Mouse (Mus musculus): Measurements from ENCODE around the gene Rwdd4a. TPM values are rescaled to one million over a fixed set of nuclear protein-coding genes. Genes with fewer than 3 reads are reported as not detected.
A peak's percentile ranks its signal among the peaks of the same experiment; 100 is the strongest.

Rwdd4a gene
- 10 to 100 TPM; 31.4 to 34.1 TPM for total RNA-seq (2021)
- long read RNA-seq, experiment 1, partial matches to known transcripts = 1 of 27 reads
- long read RNA-seq, experiment 1, other reads (novel, unspliced or antisense) = 26 of 27 reads
- long read RNA-seq, experiment 2, partial matches to known transcripts = 0 of 24 reads
- long read RNA-seq, experiment 2, other reads (novel, unspliced or antisense) = 24 of 24 reads

- peak; percentile 80 to 93 for DNase-seq (ENCODE audit: low spot score in 2 of 2)
Observed at GRCm38 (mm10) chr8:47533344-47534125, at the start of gene Rwdd4a, which contains the start of gene Trappc11. Gene Rwdd4a (plus strand): TSS chr8:47533664. Gene Trappc11 (minus strand): TSS chr8:47533470.

- no peak for DNase-seq (ENCODE audit: low spot score in 2 of 2)
Observed at GRCm38 (mm10) chr8:47487231-47487630, 46.2 kb upstream of the Rwdd4a start.

DNA sequence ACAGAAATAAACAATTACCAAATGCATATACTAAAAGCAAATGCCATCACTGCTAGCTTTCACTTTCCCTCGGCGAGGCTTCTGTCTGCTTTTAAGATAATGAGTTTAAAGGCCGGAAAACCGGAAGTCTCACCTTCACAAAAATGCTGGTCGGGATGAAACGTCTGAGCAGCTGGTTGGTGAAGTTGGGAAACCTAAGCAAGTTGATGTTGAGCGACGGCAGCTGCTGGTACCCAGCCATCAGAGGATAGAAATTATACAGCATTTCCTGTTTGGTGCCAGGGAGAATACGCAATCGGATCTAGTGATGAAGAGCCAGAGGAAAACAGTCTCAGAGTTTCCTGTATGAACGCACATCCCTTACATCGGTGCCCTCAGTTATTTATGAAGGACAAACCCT, 40.4 kb upstream of the Rwdd4a start:
- no peak for DNase-seq (ENCODE audit: low spot score in 2 of 2)

- DNase-seq (ENCODE audit: low spot score in 2 of 2) = no peak
Observed at GRCm38 (mm10) chr8:47494602-47495153, 38.8 kb upstream of the Rwdd4a start.

GRCm38 (mm10) chr8:47495428-47495827, 38.0 kb upstream of the Rwdd4a start:
- DNase-seq (ENCODE audit: low spot score in 2 of 2) = no peak

DNA sequence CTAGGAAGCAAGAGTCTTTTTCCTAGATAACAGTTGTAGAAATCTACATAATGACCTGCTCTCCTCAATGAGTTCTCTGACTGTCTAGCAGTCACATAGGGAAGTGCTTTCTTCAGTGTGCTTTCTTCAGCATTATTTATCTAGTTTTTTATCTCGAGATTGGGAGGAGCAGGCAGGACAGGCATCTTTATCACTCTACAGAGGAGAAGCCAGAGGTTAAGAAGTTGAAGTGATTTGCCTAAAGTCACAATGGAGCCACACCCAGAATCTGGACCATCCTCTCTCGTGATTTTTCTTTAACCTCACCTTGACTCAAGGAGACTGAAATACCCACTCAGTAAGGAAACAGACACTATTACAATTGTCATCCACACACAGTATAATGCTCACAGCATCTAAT, 31.5 kb upstream of the Rwdd4a start:
- DNase-seq (ENCODE audit: low spot score in 2 of 2) = no peak

DNA sequence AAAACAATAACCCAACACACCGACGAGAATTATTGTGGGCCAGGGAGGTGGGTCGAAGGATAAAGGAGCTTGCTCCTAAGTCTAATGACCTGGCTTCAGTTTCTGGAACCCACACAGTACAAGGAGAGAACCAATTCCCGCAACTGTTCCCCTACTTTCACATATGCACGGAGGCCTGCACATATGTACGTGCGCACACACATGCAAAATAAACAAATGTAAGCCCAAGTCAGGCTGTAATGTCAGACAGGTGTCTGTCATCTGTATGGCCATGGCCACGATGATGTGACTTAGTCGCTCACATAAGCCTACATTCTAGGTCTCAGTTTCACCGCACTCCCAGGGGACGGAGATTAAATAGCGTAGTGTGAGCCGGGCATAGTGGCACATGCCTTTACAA, 30.9 kb upstream of the Rwdd4a start:
- DNase-seq (ENCODE audit: low spot score in 2 of 2) = no peak

DNA sequence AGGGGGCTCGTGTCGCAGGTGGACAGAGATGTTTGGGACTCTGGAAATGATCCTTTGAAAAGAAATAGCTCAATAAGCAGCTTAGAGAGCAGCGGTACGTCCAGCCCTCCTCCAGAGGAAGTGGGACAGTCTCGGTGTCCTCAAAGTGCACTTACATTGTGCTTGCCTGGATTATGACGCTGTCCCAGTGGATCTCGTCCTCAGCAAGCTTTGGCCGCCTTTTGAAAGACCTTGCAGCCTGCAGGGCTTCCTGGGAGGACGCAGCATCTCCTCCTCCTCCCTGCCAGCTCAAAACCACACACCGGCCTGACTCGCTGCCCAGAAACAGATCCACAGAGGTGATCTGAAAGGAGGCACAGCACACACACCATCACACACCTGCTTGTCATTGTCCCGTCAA, 28.0 kb upstream of the Rwdd4a start:
- DNase-seq (ENCODE audit: low spot score in 2 of 2) = no peak

DNA sequence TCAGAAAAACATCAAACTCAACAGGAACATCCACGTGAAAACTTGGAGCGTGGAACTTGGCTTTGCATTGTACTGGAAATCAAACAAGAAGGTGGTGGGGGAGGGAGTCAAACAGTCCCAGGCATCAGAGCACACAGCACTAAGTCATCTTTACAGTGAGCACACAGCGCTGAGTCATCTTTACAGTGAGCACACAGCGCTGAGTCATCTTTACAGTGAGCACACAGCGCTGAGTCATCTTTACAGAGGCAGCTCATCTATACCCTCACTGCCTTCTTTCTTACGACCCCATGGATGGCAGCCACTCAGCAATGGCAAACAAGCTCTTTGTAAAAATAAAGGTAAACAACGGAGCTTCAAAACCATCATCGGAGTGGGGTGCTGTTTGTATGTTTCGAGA, 22.5 kb upstream of the Rwdd4a start:
- DNase-seq (ENCODE audit: low spot score in 2 of 2) = no peak

DNA sequence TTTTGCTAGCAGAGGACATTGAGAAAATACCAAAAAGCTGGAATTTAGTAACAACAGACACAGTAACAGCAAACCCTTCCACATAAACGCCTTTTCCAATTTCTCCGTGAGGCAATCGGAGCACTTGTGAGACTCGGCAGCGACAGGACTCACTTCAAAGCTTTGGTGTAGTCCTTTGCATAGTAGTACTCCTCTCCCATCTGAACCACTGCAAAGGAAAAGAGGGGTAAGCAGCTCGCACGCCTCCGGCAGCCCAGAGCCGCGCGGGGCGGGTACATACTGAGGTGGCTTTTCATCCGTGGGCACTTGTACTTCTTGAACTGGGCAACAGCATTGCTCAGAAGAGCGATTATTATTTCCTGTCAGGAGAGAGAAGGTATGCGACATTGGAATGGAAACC, 19.9 kb upstream of the Rwdd4a start:
- DNase-seq (ENCODE audit: low spot score in 2 of 2) = no peak

GRCm38 (mm10) chr8:47528094-47528493, 5.4 kb upstream of the Rwdd4a start:
- DNase-seq (ENCODE audit: low spot score in 2 of 2) = no peak

- no peak for DNase-seq (ENCODE audit: low spot score in 2 of 2)
Observed at GRCm38 (mm10) chr8:47538323-47538722, 4.9 kb downstream of the Rwdd4a start.

GRCm38 (mm10) chr8:47542746-47543145, 9.3 kb downstream of the Rwdd4a start:
- no peak for DNase-seq (ENCODE audit: low spot score in 2 of 2)

GRCm38 (mm10) chr8:47544094-47544493, 10.6 kb downstream of the Rwdd4a start:
- DNase-seq (ENCODE audit: low spot score in 2 of 2) = no peak

- DNase-seq (ENCODE audit: low spot score in 2 of 2) = no peak
Observed at GRCm38 (mm10) chr8:47547102-47547501, 13.6 kb downstream of the Rwdd4a start.

DNA sequence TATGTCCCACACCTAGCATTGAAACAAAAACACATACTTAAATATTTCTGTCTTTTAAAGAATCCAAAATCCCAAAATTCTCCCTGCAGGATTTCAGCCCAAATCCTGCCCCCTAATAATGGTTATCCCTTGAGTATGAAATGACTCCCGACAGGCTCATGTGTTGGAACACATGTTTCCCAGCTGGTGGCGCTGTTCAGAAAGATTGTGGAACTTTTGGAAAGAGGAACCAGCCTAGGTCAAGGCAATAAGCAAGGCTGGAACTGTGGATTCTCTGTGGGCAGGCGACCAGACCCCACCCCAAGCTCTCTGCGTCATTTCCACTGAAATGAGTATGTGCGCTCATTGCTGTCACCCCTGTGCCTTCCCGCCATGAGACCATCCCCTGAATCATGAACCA, 20.1 kb downstream of the Rwdd4a start:
- DNase-seq (ENCODE audit: low spot score in 2 of 2) = no peak

DNA sequence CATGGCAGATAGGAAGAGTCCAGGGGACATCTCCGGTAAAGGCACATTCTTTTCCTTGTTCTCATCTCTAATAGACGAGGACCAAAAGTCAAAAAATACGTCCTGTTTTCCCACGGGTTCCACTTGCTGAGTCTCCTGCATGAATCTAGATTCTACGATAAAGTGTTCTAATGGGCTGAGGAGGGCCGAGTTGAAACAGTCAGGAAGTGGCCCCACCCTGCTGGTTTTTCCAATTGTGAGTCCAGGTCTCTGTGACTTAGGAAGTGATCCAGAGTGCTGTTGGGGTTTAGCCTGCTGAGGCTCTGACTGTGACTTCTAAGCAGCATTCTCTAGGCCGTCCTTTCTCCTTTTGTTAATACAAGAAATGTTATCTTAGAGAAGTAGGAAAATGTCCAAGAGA, 23.0 kb downstream of the Rwdd4a start:
- DNase-seq (ENCODE audit: low spot score in 2 of 2) = no peak

DNA sequence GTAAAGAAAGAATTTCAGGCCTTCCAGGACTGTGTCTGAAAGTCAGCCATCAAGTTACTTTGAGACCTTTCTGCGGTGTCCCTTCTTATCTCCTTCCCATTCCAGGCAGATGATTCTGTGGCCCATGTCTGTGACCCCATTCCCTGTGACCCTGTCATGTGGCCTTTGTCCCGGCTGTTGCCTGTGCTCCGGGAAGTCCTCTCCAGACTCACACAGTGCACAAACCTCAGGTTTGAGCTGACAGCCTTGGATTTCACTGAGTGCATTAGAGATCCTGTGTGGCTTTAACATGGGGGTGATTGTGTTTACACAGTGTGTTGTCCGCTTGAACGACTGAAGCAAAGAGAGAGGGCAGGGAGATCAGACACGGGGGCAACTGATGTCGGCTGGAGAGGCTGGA, 24.8 kb downstream of the Rwdd4a start:
- DNase-seq (ENCODE audit: low spot score in 2 of 2) = no peak

- no peak for DNase-seq (ENCODE audit: low spot score in 2 of 2)
Observed at GRCm38 (mm10) chr8:47560801-47561200, 27.3 kb downstream of the Rwdd4a start.

- DNase-seq (ENCODE audit: low spot score in 2 of 2) = no peak
Observed at GRCm38 (mm10) chr8:47566551-47566950, 33.1 kb downstream of the Rwdd4a start.

DNA sequence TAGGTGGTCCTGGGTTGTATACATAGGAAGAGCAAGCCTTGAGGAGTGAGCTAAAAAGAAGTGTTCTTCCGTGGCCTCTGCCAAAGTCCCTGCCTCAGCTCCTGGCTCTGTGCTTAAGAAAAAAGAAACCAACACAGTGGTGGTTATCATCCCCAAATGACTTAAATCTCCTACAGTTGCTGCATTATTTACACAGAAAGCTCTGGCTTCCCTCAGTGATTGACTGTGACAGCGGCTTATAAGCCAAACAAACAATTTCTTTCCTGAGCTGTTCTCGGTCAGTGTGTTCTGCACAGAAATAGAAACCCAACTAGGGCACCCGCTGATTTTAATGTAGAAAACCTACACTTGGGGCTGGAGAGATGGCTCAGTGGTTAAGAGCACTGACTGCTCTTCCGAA, 34.6 kb downstream of the Rwdd4a start:
- DNase-seq (ENCODE audit: low spot score in 2 of 2) = no peak

DNA sequence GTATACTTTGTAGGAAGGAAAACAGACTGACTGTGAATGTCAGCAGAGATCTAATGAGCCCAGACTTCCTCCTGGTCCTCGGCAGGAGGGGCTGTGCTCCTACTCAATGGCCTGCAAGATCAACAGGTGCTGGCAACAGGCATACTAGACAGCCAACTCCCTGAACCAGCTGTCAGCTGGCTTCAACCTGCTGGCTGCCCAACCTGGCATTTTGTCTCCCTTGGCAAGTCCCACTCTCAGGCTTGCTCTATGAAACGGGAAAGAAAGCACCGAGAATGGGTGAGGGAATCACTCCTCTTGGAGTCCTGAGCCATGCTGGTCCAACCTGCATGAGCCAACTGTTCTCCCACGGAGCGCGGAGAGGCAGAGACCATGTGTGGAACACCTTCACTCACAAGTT, 36.7 kb downstream of the Rwdd4a start:
- peak; percentile 27 to 30 for DNase-seq (ENCODE audit: low spot score in 2 of 2)

DNA sequence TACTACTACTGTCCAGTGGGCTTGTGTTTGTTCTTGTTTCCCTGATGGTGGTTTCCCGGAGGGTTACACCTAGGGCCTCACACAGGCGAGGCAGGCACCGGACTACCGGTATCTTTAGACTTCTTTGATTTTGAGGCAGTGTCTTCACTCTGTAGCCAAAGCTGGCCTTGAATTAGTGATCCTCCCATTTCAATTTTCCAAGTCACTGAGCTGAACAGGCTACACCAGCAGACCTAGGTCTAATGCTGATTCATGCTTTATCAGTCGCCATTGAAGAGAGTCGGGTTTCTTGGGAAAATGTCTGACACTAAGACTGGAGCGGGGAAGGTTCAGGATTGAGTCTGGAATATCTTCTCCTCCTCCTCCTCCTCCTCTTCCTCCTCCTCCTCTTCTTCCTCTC, 40.0 kb downstream of the Rwdd4a start:
- DNase-seq (ENCODE audit: low spot score in 2 of 2) = no peak

Measured in gastrocnemius, postnatal 4 days (tissue).